Mouse (Mus musculus) neural tube, embryonic 11.5 days (tissue): ENCODE measurements around the gene Abhd12b. TPM values are rescaled to one million over a fixed set of nuclear protein-coding genes. Genes with fewer than 3 reads are reported as not detected.
"Not testable (repeated sequence)": the region's sequence is repeated elsewhere in the genome, so short reads cannot be mapped to it uniquely, and the experiment has no call there.

ENCODE experiments used
- ATAC-seq: fragments of 200-750 bp; cut with Nextera tagmentation; 2 replicates; pipeline ENCODE4 v1.8.0; 2017; ENCODE audit warnings: moderate number of reproducible peaks, mild to moderate bottlenecking, moderate TSS enrichment, moderate library complexity; ENCODE audit not compliant: insufficient read depth, low FRiP score, low TSS enrichment
- DNase-seq: peaks from one replicate; pipeline ENCODE4 v3.0.0-alpha.2; 2015; ENCODE audit warnings: low spot score
- H3K27ac ChIP-seq: fragments of 300-500 bp; sonication (generic); 2 replicates; pipeline ENCODE4 v1.5.1; 2014; ENCODE audit warnings: low read depth, mild to moderate bottlenecking, low read length
- H3K27me3 ChIP-seq: fragments of 300-500 bp; sonication (generic); 2 replicates; pipeline ENCODE4 v1.6.1; 2014; ENCODE audit warnings: mild to moderate bottlenecking, low read length, mixed read lengths; ENCODE audit not compliant: control insufficient read depth, insufficient read depth
- H3K36me3 ChIP-seq: fragments of 300-500 bp; sonication (generic); 2 replicates; pipeline ENCODE4 v1.6.1; 2014; ENCODE audit warnings: mild to moderate bottlenecking, low read length, moderate library complexity, mixed read lengths; ENCODE audit not compliant: control insufficient read depth, insufficient read depth
- H3K4me1 ChIP-seq: fragments of 300-500 bp; sonication (generic); 2 replicates; pipeline ENCODE4 v1.6.1; 2014; ENCODE audit warnings: low read length, mixed read lengths; ENCODE audit not compliant: control insufficient read depth, insufficient read depth
- H3K4me2 ChIP-seq: fragments of 300-500 bp; sonication (generic); 2 replicates; pipeline ENCODE4 v1.6.1; 2014; ENCODE audit warnings: low read depth, mild to moderate bottlenecking, moderate library complexity
- H3K4me3 ChIP-seq: fragments of 300-500 bp; sonication (generic); 2 replicates; pipeline ENCODE4 v1.5.1; 2014; ENCODE audit warnings: low read depth, low read length
- H3K9ac ChIP-seq: fragments of 300-500 bp; sonication (generic); 2 replicates; pipeline ENCODE4 v1.6.1; 2014; ENCODE audit warnings: mild to moderate bottlenecking, low read length
- H3K9me3 ChIP-seq: fragments of 300-500 bp; sonication (generic); 2 replicates; pipeline ENCODE4 v1.6.1; 2016; ENCODE audit warnings: low read length; ENCODE audit not compliant: control insufficient read depth
- WGBS: fragments of 180-500 bp; shearing (Covaris S2); extraction: QIAGEN DNeasy Blood & Tissue Kit; methylation state at CpG from one replicate; pipeline ENCODE4 v1.1.7; 2014; 5-methylcytosine and 5-hydroxymethylcytosine counted together
- polyA plus RNA-seq: library from polyadenylated mRNA; unstranded; fragments of >200 nt; fragmentation: Nextera tagmentation; extraction: Ambion mirVana; gene quantifications from 2 replicates; pipeline ENCODE4 v1.2.1, GENCODE M21; 2014

Abhd12b gene
- polyA plus RNA-seq, 1 experiment from 2014 or later: not detected

DNA sequence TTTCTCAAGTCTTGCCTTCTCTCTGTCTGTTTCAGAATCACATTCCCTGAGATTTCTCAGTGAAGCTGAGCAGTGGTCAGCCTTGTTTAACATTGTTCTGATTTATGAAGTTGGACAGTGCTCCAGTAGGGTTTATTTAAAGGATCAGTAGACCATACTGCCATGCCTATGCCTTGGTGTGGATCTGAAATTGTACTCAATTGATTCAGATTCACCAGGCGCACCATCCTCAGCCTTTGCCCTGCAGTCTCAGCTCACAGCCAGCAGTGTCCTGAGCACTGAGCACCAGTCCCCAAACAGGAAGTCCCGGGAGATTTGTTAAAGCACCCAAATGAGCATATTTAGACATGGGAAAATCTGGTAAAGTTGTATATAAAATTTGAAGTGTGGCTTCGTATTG lies 10.8 kb downstream of the Abhd12b start:
- no peaks in the 10 kb centered on the region for H3K4me1 ChIP-seq
- H3K36me3 ChIP-seq: no peaks in the 10 kb centered on the region
- H3K4me3 ChIP-seq: no peak overlapping the region
- H3K9ac ChIP-seq: no peak overlapping the region
- 83% methylated on average over 3 of the region's 3 CpGs for WGBS
- no peaks in the 10 kb centered on the region for H3K9me3 ChIP-seq
- DNase-seq (no peak), ATAC-seq (no peak)
- H3K27ac ChIP-seq: no peak overlapping the region
- no peaks in the 10 kb centered on the region for H3K27me3 ChIP-seq
- H3K4me2 ChIP-seq: no peak overlapping the region

DNA sequence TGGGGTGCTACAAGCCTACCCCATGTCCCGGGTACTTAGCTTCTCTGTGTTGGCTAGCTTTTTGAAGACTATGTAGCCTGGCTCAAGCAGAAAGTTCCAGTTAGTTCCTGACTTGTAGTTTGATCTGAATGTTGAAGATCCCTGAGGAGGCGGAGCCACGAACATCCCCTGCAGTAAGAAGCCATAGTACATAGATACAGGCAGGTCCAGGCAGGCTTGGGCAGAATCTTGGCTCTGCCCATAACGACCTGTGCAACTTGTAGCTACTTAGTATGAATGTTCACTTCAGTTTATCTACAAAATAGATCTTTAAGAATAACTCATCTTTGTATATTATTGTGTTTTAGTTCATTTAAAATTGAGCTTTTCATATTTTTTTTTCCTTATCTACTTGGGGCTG lies 14.0 kb downstream of the Abhd12b start:
- WGBS: 82% methylated on average over 4 of the region's 4 CpGs
- H3K27me3 ChIP-seq: no peaks in the 10 kb centered on the region
- no peak overlapping the region for H3K27ac ChIP-seq
- no peaks in the 10 kb centered on the region for H3K36me3 ChIP-seq
- H3K9me3 ChIP-seq: no peaks in the 10 kb centered on the region
- H3K4me2 ChIP-seq: no peak overlapping the region
- ATAC-seq (no peak), DNase-seq (no peak)
- no peaks in the 10 kb centered on the region for H3K4me1 ChIP-seq
- no peak overlapping the region for H3K4me3 ChIP-seq
- no peak overlapping the region for H3K9ac ChIP-seq

DNA sequence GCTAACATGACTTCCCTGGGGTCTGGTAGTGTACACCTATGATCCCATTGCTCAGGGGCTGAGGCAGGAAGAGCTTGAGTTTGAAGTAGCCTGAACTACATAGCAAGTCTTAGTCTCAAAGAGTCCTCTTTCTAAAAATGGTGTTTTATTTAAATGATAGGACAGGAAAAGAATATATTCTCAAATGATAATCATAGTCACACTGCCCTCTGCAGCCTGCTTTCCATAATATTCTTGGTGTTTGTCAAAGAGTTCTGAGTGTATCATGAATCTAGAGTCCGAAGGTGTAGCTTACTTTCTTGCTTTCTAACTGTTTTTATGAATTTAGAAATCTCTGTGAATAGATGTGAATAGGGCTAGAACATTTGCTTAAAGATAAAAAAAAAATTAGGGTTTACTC lies 16.0 kb downstream of the Abhd12b start:
- H3K36me3 ChIP-seq: no peaks in the 10 kb centered on the region
- no peak overlapping the region for H3K4me2 ChIP-seq
- 91% methylated on average over 1 of the region's 1 CpGs for WGBS
- no peaks in the 10 kb centered on the region for H3K4me1 ChIP-seq
- H3K9me3 ChIP-seq: no peaks in the 10 kb centered on the region
- no peak overlapping the region for H3K4me3 ChIP-seq
- ATAC-seq: no peak
- no peak for DNase-seq
- H3K27ac ChIP-seq: no peak overlapping the region
- no peak overlapping the region for H3K9ac ChIP-seq
- no peaks in the 10 kb centered on the region for H3K27me3 ChIP-seq

DNA sequence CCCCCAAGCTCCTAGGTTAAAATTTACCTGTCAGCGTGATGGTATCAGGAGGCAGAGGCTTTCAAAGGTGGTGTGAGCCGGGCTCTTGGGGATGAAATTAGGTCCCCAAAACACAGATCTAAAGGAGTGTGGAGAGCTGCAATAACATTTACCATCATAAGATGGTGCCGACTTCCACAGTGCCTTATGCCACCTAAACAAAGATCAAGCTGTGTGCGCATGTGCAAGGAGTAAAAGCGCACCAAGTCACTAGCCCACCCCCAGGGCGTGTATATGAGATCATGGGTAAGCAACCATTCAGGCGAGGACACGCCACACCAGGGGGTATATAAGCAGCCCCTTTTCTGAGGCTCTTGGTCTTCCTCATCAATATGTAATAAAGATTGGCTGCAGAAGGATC lies 29.6 kb downstream of the Abhd12b start:
- not testable (repeated sequence) for H3K4me2 ChIP-seq, ATAC-seq, DNase-seq, H3K9ac ChIP-seq, H3K36me3 ChIP-seq, H3K4me1 ChIP-seq, H3K9me3 ChIP-seq, H3K27me3 ChIP-seq, H3K4me3 ChIP-seq, H3K27ac ChIP-seq
- 91% methylated on average over 8 of the region's 8 CpGs for WGBS

DNA sequence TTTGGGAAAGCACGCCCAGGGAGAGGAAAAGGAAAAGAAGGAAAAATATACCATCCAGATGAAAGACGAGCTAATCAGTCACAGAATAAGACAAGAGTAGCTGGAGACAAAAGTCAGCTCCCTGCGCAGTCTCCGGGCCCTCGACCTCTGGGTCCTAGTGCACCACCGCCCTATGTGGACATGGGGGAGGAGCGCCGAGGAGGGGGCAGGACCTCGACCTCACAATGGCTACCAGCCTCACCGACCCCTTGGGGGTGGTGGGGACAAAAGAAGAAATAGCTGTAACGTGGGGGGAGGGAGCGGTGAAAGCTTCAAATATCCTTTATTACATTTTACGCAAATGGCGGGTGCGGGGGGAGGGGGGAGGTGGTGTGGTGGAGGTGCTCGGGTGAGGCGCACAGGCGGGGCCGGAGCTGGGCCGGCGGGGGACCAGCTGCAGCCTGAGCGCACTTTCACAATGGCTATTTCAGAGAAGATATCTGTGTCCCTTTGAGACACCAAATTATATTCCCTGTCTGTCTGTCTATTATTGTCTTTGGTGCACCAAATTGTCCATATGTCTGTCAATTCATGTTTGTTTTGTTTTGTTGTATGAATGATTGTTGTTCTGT lies 30.3 kb downstream of the Abhd12b start:
- H3K27ac ChIP-seq: 0 out of 2 replicates have a peak overlapping the region, but pooled peaks have one; percentile 49
- DNase-seq: peak; percentile 30
- H3K4me2 ChIP-seq: no peak overlapping the region
- no peaks in the 10 kb centered on the region for H3K9me3 ChIP-seq
- H3K36me3 ChIP-seq: no peaks in the 10 kb centered on the region
- no peak for ATAC-seq
- no peaks in the 10 kb centered on the region for H3K4me1 ChIP-seq
- WGBS: 79% methylated on average over 22 of the region's 22 CpGs
- no peaks in the 10 kb centered on the region for H3K27me3 ChIP-seq
- no peak overlapping the region for H3K9ac ChIP-seq
- no peak overlapping the region for H3K4me3 ChIP-seq

DNA sequence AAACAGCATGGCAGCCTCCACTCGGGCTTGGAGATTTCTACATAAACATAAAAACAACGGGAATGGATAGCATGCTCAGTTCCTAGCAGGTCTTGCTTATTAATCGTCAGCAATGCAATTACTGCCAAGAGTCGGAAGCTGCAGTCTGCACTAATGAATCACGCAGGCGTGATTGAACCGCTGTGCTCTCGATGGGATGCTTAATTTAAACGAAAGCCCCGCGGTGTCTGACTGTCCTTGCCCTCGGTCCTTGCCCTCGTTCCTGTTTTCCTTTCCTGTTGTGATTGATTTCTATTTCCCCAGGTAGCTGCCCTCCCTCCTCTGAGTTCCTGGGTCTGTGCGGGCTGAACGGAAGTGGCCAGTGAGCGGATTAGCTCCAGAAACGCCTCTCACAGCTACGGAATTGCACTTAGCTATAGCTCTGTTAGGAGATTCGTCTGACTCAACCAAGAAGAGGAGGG lies 38.4 kb downstream of the Abhd12b start:
- H3K9ac ChIP-seq: no peak overlapping the region
- no peaks in the 10 kb centered on the region for H3K9me3 ChIP-seq
- H3K4me3 ChIP-seq: 0 out of 2 replicates have a peak overlapping the region, but pooled peaks have one; percentile 8
- 31% methylated on average over 19 of the region's 19 CpGs for WGBS
- H3K4me1 ChIP-seq: no peaks in the 10 kb centered on the region
- DNase-seq (peak; percentile 29), ATAC-seq (no peak)
- no peaks in the 10 kb centered on the region for H3K27me3 ChIP-seq
- no peaks in the 10 kb centered on the region for H3K36me3 ChIP-seq
- peak overlapping the region; percentile 32 for H3K4me2 ChIP-seq
- H3K27ac ChIP-seq: no peak overlapping the region

DNA sequence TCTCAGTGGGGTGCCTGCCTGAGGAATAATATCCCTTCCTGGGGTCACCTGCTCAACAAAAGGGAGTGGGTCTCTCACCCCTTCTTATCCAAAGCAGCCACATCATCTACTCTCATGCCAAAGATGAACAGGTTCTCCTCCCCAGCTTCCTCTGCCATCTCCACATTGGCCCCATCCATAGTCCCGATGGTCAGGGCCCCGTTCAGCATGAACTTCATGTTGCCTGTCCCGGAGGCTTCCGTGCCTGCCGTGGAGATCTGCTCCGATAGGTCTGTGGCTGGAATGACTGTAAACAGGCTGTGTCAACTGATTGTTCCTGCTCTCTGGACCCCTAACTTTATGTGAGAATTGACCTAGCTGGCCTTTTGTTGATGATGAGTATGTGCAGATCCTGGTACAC lies 41.5 kb downstream of the Abhd12b start:
- 93% methylated on average over 6 of the region's 6 CpGs for WGBS
- no peaks in the 10 kb centered on the region for H3K36me3 ChIP-seq
- no peaks in the 10 kb centered on the region for H3K4me1 ChIP-seq
- no peak overlapping the region for H3K27ac ChIP-seq
- H3K27me3 ChIP-seq: no peaks in the 10 kb centered on the region
- no peak overlapping the region for H3K4me2 ChIP-seq
- ATAC-seq: no peak
- H3K9me3 ChIP-seq: no peaks in the 10 kb centered on the region
- no peak for DNase-seq
- H3K4me3 ChIP-seq: no peak overlapping the region
- no peak overlapping the region for H3K9ac ChIP-seq

DNA sequence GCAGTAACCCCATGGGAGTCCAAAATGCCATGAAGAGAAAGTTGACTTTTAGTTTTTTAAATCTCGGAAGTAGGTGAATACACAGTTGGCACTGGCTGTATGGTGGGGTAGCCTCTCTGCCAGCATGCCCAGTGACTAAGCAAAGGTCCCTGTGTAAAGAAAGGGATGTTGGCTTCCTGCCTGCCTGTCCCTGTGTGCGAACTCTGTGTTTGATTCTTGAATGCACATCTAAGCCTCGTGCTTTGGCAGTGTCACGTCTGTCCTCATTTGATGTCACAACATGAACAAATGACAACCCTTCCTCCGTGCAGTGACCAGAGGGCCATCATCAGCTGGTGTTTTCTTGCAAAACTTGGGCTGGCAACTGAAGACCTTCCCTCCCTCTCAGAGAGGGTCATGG lies 42.4 kb downstream of the Abhd12b start:
- 90% methylated on average over 5 of the region's 5 CpGs for WGBS
- H3K36me3 ChIP-seq: no peaks in the 10 kb centered on the region
- H3K9me3 ChIP-seq: no peaks in the 10 kb centered on the region
- no peak overlapping the region for H3K27ac ChIP-seq
- H3K27me3 ChIP-seq: no peaks in the 10 kb centered on the region
- ATAC-seq: no peak
- DNase-seq: no peak
- no peak overlapping the region for H3K4me2 ChIP-seq
- no peak overlapping the region for H3K4me3 ChIP-seq
- no peaks in the 10 kb centered on the region for H3K4me1 ChIP-seq
- no peak overlapping the region for H3K9ac ChIP-seq

DNA sequence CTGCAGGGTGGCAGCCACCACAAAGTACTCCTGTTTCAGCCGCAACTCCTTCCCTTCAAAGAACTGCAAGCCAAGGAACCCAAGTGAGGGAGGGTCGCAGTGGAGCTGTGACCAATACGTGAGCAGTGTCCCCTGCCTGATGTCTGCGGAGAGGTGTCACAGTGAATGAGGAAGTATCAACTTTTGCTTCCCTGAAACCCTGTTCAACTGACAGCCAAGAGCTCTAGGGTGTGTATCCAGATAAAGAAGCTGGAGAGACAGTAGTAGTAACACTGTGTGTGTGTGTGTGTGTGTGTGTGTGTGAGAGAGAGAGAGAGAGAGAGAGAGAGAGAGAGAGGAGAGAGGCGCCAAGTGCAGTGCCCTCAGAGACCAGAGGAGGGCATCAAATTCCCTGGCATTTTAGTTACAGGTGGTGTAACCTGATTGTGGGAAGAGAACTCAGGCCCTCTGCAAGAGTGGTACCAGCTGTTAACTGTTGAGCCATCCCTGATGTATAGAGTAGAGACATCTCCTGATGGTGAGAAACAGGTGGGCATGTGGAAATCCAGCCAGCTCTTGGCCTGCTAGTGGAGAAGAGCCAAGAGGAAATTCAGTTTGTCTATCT lies 48.1 kb downstream of the Abhd12b start:
- Histone ChIP-seq H3K4me3 (no peak overlapping the region), H3K4me1 (no peaks in the 10 kb centered on the region), H3K27ac (no peak overlapping the region), H3K4me2 (no peak overlapping the region), H3K27me3 (no peaks in the 10 kb centered on the region), H3K36me3 (no peaks in the 10 kb centered on the region), H3K9me3 (no peaks in the 10 kb centered on the region), H3K9ac (no peak overlapping the region)
- ATAC-seq (no peak), DNase-seq (no peak)
- 76% methylated on average over 5 of the region's 5 CpGs for WGBS
